Mouse (Mus musculus): Measurements from ENCODE around the gene Dnajc14. TPM values are rescaled to one million over a fixed set of nuclear protein-coding genes. Genes with fewer than 3 reads are reported as not detected.

Gene Dnajc14
- polyA plus RNA-seq, 1 experiment = 21.6 TPM

GRCm38 (mm10) chr10:128848426-128848825 is 44.6 kb downstream of the Dnajc14 start:
- H3K27ac ChIP-seq (ENCODE audit: control insufficient read depth, insufficient read depth, low read length) = no peak overlapping the region
- no peaks in the 10 kb centered on the region for H3K4me1 ChIP-seq (replicated peaks; ENCODE audit: control insufficient read depth, insufficient read depth, low read length)
- peaks cover 51% of the 10 kb centered on the region for H3K36me3 ChIP-seq (ENCODE audit: control insufficient read depth, insufficient read depth, low read length)
- no peak overlapping the region for H3K4me3 ChIP-seq (ENCODE audit: control insufficient read depth, insufficient read depth, low read length)
- TF ChIP-seq POLR2A (IDR thresholded peaks at IDR 0.05; ENCODE audit: control insufficient read depth, extremely low read depth, insufficient read depth, low read length, poor library complexity) (no peak), CTCF (IDR thresholded peaks at IDR 0.05; ENCODE audit: borderline replicate concordance, control insufficient read depth, extremely low read depth, insufficient read depth, low read length, poor library complexity) (no peak)
- H3K27me3 ChIP-seq (ENCODE audit: control insufficient read depth, insufficient read depth, low read length) = no peaks in the 10 kb centered on the region
- no peak for DNase-seq
- 90% methylated on average over 2 of the region's 2 CpGs for WGBS

- no peak overlapping the region for H3K27ac ChIP-seq (ENCODE audit: control insufficient read depth, insufficient read depth, low read length)
- WGBS = 81% methylated on average over 3 of the region's 3 CpGs
- no peak for TF ChIP-seq POLR2A (IDR thresholded peaks at IDR 0.05; ENCODE audit: control insufficient read depth, extremely low read depth, insufficient read depth, low read length, poor library complexity)
- TF ChIP-seq CTCF (IDR thresholded peaks at IDR 0.05; ENCODE audit: borderline replicate concordance, control insufficient read depth, extremely low read depth, insufficient read depth, low read length, poor library complexity) = no peak
- peaks cover 56% of the 10 kb centered on the region for H3K36me3 ChIP-seq (ENCODE audit: control insufficient read depth, insufficient read depth, low read length)
- no peak for DNase-seq
- no peak overlapping the region for H3K4me3 ChIP-seq (ENCODE audit: control insufficient read depth, insufficient read depth, low read length)
- no peaks in the 10 kb centered on the region for H3K4me1 ChIP-seq (replicated peaks; ENCODE audit: control insufficient read depth, insufficient read depth, low read length)
- H3K27me3 ChIP-seq (ENCODE audit: control insufficient read depth, insufficient read depth, low read length) = no peaks in the 10 kb centered on the region
Measured at GRCm38 (mm10) chr10:128850339-128850738, 46.5 kb downstream of the Dnajc14 start.

DNA sequence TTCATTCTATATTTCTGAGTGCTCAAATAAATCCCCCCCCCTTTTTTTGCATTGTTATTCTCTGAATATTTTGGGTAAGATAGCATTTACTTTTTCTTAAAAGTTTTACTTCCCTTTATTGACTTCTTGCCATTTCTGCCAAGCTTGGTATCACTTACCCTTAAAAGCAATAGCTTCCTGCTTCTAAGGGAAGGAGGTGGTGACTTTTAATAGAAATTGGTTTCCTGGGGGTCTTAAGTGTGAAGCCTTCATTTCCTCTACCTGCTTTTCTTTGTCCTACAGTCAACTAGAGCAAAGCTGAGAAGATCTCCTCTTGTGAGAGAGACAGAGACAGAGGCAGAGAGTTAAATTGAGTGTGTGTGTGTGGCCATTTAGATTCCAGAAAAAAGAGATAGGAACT is 57.3 kb downstream of the Dnajc14 start:
- Histone ChIP-seq H3K4me3 (ENCODE audit: control insufficient read depth, insufficient read depth, low read length) (no peak overlapping the region), H3K4me1 (replicated peaks; ENCODE audit: control insufficient read depth, insufficient read depth, low read length) (no peaks in the 10 kb centered on the region), H3K36me3 (ENCODE audit: control insufficient read depth, insufficient read depth, low read length) (peaks cover 47% of the 10 kb centered on the region), H3K27me3 (ENCODE audit: control insufficient read depth, insufficient read depth, low read length) (no peaks in the 10 kb centered on the region), H3K27ac (ENCODE audit: control insufficient read depth, insufficient read depth, low read length) (no peak overlapping the region)
- DNase-seq = no peak
- no peak for TF ChIP-seq CTCF (IDR thresholded peaks at IDR 0.05; ENCODE audit: borderline replicate concordance, control insufficient read depth, extremely low read depth, insufficient read depth, low read length, poor library complexity)
- no peak for TF ChIP-seq POLR2A (IDR thresholded peaks at IDR 0.05; ENCODE audit: control insufficient read depth, extremely low read depth, insufficient read depth, low read length, poor library complexity)

DNA sequence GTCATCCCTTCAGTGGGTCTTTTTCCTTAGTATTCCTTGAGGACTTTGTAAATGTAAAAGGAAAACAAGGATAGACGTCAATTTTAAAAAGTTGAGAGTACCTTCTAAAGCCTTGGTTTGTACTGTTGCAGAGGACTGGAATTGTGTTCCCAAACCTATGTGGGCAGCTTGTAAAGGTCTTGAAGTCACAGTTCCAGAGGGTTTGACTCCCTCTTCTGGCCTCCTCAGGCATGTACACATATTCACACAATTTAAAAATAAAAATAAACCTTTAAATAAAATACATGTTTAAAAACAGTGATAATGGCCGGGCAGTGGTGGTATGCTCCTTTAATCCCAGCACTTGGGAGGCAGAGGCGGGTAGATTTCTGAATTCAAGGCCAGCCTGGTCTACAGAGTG is 62.2 kb downstream of the Dnajc14 start:
- H3K27me3 ChIP-seq (ENCODE audit: control insufficient read depth, insufficient read depth, low read length) = no peaks in the 10 kb centered on the region
- TF ChIP-seq CTCF (IDR thresholded peaks at IDR 0.05; ENCODE audit: borderline replicate concordance, control insufficient read depth, extremely low read depth, insufficient read depth, low read length, poor library complexity) (no peak), POLR2A (IDR thresholded peaks at IDR 0.05; ENCODE audit: control insufficient read depth, extremely low read depth, insufficient read depth, low read length, poor library complexity) (no peak)
- H3K4me3 ChIP-seq (ENCODE audit: control insufficient read depth, insufficient read depth, low read length) = no peak overlapping the region
- DNase-seq = no peak
- WGBS = 95% methylated on average over 3 of the region's 3 CpGs
- H3K36me3 ChIP-seq (ENCODE audit: control insufficient read depth, insufficient read depth, low read length) = peaks cover 28% of the 10 kb centered on the region; the same call in 1 of the 2 replicates
- H3K4me1 ChIP-seq (replicated peaks; ENCODE audit: control insufficient read depth, insufficient read depth, low read length) = no peaks in the 10 kb centered on the region
- H3K27ac ChIP-seq (ENCODE audit: control insufficient read depth, insufficient read depth, low read length) = no peak overlapping the region

DNA sequence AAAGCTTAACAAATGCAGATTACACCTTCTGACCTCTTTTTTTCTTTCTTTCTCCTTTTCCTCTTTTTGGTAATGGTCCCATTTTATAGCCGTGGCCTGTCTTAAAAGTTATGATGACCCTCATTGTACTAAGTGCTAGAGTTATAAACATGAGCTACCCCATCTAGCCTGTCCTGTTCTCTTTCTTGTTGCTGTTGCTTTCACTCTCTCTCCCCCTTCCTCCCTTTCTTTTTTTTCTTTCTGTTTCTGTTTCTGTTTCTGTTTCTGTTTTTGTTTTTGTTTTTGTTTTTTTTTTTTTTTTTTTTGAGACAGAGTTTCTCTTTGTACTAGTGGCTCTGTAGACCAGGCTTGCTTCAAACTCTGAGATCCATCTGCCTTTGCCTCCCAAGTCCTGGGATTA is 62.7 kb downstream of the Dnajc14 start:
- TF ChIP-seq POLR2A (IDR thresholded peaks at IDR 0.05; ENCODE audit: control insufficient read depth, extremely low read depth, insufficient read depth, low read length, poor library complexity) (no peak), CTCF (IDR thresholded peaks at IDR 0.05; ENCODE audit: borderline replicate concordance, control insufficient read depth, extremely low read depth, insufficient read depth, low read length, poor library complexity) (no peak)
- Histone ChIP-seq H3K4me3 (ENCODE audit: control insufficient read depth, insufficient read depth, low read length) (no peak overlapping the region), H3K27ac (ENCODE audit: control insufficient read depth, insufficient read depth, low read length) (no peak overlapping the region), H3K27me3 (ENCODE audit: control insufficient read depth, insufficient read depth, low read length) (no peaks in the 10 kb centered on the region), H3K36me3 (ENCODE audit: control insufficient read depth, insufficient read depth, low read length) (peaks cover 31% of the 10 kb centered on the region; the same call in 1 of the 2 replicates), H3K4me1 (replicated peaks; ENCODE audit: control insufficient read depth, insufficient read depth, low read length) (no peaks in the 10 kb centered on the region)
- DNase-seq = no peak
- 97% methylated on average over 1 of the region's 1 CpGs for WGBS

Other genes starting within 250 kb of the Dnajc14 start
- gene Pa2g4, start 238.1 kb upstream of the Dnajc14 start, polyA plus RNA-seq (2012; rRNA removed) = 46.8 and 52.9 TPM in 2 replicates
- 2.8 and 3.3 TPM in 2 replicates for gene Erbb3, start 214.4 kb upstream of the Dnajc14 start, polyA plus RNA-seq (2012; rRNA removed)
- gene Rps26, start 177.3 kb upstream of the Dnajc14 start, polyA plus RNA-seq (2012; rRNA removed) = 988 and 1,135 TPM in 2 replicates
- gene Ikzf4, start 158.1 kb upstream of the Dnajc14 start, polyA plus RNA-seq (2012; rRNA removed) = 6.7 and 8.6 TPM in 2 replicates
- gene Suox, start 130.0 kb upstream of the Dnajc14 start, polyA plus RNA-seq (2012; rRNA removed) = 19.1 and 21.3 TPM in 2 replicates
- gene Rab5b, start 107.8 kb upstream of the Dnajc14 start, polyA plus RNA-seq (2012; rRNA removed) = 73.8 and 86.1 TPM in 2 replicates
- 1.0 TPM in 2 replicates for gene Pmel, start 99.9 kb upstream of the Dnajc14 start, polyA plus RNA-seq (2012; rRNA removed)
- 87.6 and 100 TPM in 2 replicates for gene Cdk2, start 99.0 kb upstream of the Dnajc14 start, polyA plus RNA-seq (2012; rRNA removed)
- gene Dgka, start 59.2 kb upstream of the Dnajc14 start, polyA plus RNA-seq (2012; rRNA removed) = 326 and 374 TPM in 2 replicates
- gene Pym1, start 56.2 kb upstream of the Dnajc14 start, polyA plus RNA-seq (2012; rRNA removed) = 70.0 and 74.9 TPM in 2 replicates
- 1.8 and 3.9 TPM in 2 replicates for gene Mmp19, start 13.2 kb upstream of the Dnajc14 start, polyA plus RNA-seq (2012; rRNA removed)
- 17.4 and 20.5 TPM in 2 replicates for gene Tmem198b, start 308 bp downstream of the Dnajc14 start, polyA plus RNA-seq (2012; rRNA removed)
- 8.5 and 12.3 TPM in 2 replicates for gene Sarnp, start 13.3 kb downstream of the Dnajc14 start, polyA plus RNA-seq (2012; rRNA removed)
- gene Ormdl2, start 17.6 kb downstream of the Dnajc14 start, polyA plus RNA-seq (2012; rRNA removed) = 68.3 and 82.3 TPM in 2 replicates
- 5.6 and 5.8 TPM in 2 replicates for gene Gdf11, start 87.7 kb downstream of the Dnajc14 start, polyA plus RNA-seq (2012; rRNA removed)
- gene Cd63, start 96.9 kb downstream of the Dnajc14 start, polyA plus RNA-seq (2012; rRNA removed) = 43.9 and 62.1 TPM in 2 replicates
- 14.0 and 21.8 TPM in 2 replicates for gene Rdh5, start 118.8 kb downstream of the Dnajc14 start, polyA plus RNA-seq (2012; rRNA removed)
- 137 and 173 TPM in 2 replicates for gene Bloc1s1, start 120.0 kb downstream of the Dnajc14 start, polyA plus RNA-seq (2012; rRNA removed)
- gene Itga7, start 129.8 kb downstream of the Dnajc14 start, polyA plus RNA-seq (2012; rRNA removed) = 5.9 and 14.5 TPM in 2 replicates
- gene Mettl7b, start 156.9 kb downstream of the Dnajc14 start, polyA plus RNA-seq (2012; rRNA removed) = 0.28 and 1.6 TPM in 2 replicates
- not detected in 2 replicates for gene Olfr9, start 185.4 kb downstream of the Dnajc14 start, polyA plus RNA-seq (2012; rRNA removed)
- not detected in 2 replicates for gene Olfr763, start 206.7 kb downstream of the Dnajc14 start, polyA plus RNA-seq (2012; rRNA removed)
- gene Olfr764-ps1, start 235.8 kb downstream of the Dnajc14 start, polyA plus RNA-seq (2012; rRNA removed) = not detected in 2 replicates
- gene Olfr765, start 245.9 kb downstream of the Dnajc14 start, polyA plus RNA-seq (2012; rRNA removed) = not detected in 2 replicates